Mouse (Mus musculus): ENCODE data around the gene Ttn.

Gene Ttn

GRCm38 (mm10) chr2:76962045-76962432 lies 20.3 kb downstream of the Ttn start:
- no peak for DNase-seq (ENCODE audit: low spot score)

GRCm38 (mm10) chr2:76961420-76962044 lies 20.8 kb downstream of the Ttn start:
- DNase-seq (ENCODE audit: low spot score) = no peak

GRCm38 (mm10) chr2:76949774-76950173 lies 32.6 kb downstream of the Ttn start:
- no peak for DNase-seq (ENCODE audit: low spot score)

GRCm38 (mm10) chr2:76938515-76938914 lies 43.8 kb downstream of the Ttn start:
- no peak for DNase-seq (ENCODE audit: low spot score)

- peak; percentile 51 for DNase-seq (ENCODE audit: low spot score)
These were observed 52.6 kb downstream of the Ttn start for GRCm38 (mm10) chr2:76929718-76930117.

GRCm38 (mm10) chr2:76928816-76929215 lies 53.5 kb downstream of the Ttn start:
- no peak for DNase-seq (ENCODE audit: low spot score)

GRCm38 (mm10) chr2:76928298-76928697 lies 54.0 kb downstream of the Ttn start:
- DNase-seq (ENCODE audit: low spot score) = no peak

GRCm38 (mm10) chr2:76926927-76927326 lies 55.4 kb downstream of the Ttn start:
- no peak for DNase-seq (ENCODE audit: low spot score)

GRCm38 (mm10) chr2:76914959-76915358 lies 67.4 kb downstream of the Ttn start:
- no peak for DNase-seq (ENCODE audit: low spot score)

GRCm38 (mm10) chr2:76908705-76909457 lies 73.5 kb downstream of the Ttn start:
- DNase-seq (ENCODE audit: low spot score) = no peak

GRCm38 (mm10) chr2:76903351-76903750 lies 79.0 kb downstream of the Ttn start:
- no peak for DNase-seq (ENCODE audit: low spot score)

GRCm38 (mm10) chr2:76901476-76902086 lies 80.8 kb downstream of the Ttn start:
- no peak for DNase-seq (ENCODE audit: low spot score)

GRCm38 (mm10) chr2:76899886-76900285 lies 82.5 kb downstream of the Ttn start:
- no peak for DNase-seq (ENCODE audit: low spot score)

GRCm38 (mm10) chr2:76896990-76897389 lies 85.4 kb downstream of the Ttn start:
- DNase-seq (ENCODE audit: low spot score) = no peak

- DNase-seq (ENCODE audit: low spot score) = no peak
These were observed 87.0 kb downstream of the Ttn start for GRCm38 (mm10) chr2:76895327-76895726.

- DNase-seq (ENCODE audit: low spot score) = no peak
These were observed 93.6 kb downstream of the Ttn start for GRCm38 (mm10) chr2:76888721-76889120.

GRCm38 (mm10) chr2:76885855-76886254 lies 96.5 kb downstream of the Ttn start:
- no peak for DNase-seq (ENCODE audit: low spot score)

- DNase-seq (ENCODE audit: low spot score) = no peak
These were observed 100.9 kb downstream of the Ttn start for GRCm38 (mm10) chr2:76881406-76881805.

- no peak for DNase-seq (ENCODE audit: low spot score)
These were observed 106.8 kb downstream of the Ttn start for GRCm38 (mm10) chr2:76875587-76875986.

- no peak for DNase-seq (ENCODE audit: low spot score)
These were observed 115.4 kb downstream of the Ttn start for GRCm38 (mm10) chr2:76866928-76867327.

- no peak for DNase-seq (ENCODE audit: low spot score)
These were observed 116.8 kb downstream of the Ttn start for GRCm38 (mm10) chr2:76865497-76865896.

GRCm38 (mm10) chr2:76861327-76861726 lies 121.0 kb downstream of the Ttn start:
- DNase-seq (ENCODE audit: low spot score) = no peak

- no peak for DNase-seq (ENCODE audit: low spot score)
These were observed 132.3 kb downstream of the Ttn start for GRCm38 (mm10) chr2:76850066-76850465.

Measured in ovary, postnatal 36 days (tissue).